Mouse (Mus musculus): ENCODE data around the gene Cabp1. TPM values are rescaled to one million over a fixed set of nuclear protein-coding genes. Genes with fewer than 3 reads are reported as not detected.
"Not testable (repeated sequence)": the region's sequence is repeated elsewhere in the genome, so short reads cannot be mapped to it uniquely, and the experiment has no call there.

Gene Cabp1
- total RNA-seq, 2 experiments from 2014 or later = 0.19 TPM; not detected in 1

DNA sequence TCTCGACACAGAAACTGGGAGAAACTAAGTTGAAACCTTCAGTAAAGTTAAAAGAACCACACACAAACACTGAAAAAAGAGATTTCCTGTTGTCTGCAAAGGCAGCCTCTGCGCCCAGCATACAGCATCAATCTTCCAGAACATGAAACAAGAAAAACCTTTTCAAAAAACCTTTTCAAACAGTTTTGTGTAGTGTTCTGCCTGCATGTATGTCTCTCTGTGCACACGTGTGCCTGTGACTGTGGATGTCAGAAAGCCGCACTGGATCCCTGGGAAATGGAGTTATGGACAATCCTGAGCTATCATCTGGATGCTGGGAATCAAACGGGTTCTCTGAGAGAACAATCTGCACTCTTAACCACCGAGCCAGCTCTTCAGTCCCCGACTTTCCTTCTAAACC lies 37.8 kb downstream of the Cabp1 start:
- ATAC-seq (replicated peaks; ENCODE audit: low FRiP score, poor library complexity, severe bottlenecking) = no peak

DNA sequence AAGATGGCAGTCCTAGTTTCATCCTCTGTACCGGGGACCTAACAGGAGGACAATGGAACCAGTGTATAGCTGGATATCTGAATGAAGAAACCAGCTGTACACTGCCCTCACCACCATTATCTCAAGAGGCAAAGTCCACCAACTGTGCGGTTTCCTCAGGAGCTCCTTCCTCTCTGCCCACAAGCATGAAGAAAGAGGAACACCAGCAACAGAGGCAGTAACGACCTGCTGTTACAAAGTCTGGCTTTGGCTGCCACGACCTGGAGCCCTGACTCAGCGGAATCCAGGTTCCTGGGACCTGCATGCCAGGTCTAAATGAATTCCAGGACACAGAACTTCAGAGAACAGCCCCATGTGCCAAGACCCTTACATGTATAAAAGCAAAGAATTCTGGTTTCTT lies 38.4 kb downstream of the Cabp1 start:
- ATAC-seq (replicated peaks; ENCODE audit: low FRiP score, poor library complexity, severe bottlenecking) = no peak

DNA sequence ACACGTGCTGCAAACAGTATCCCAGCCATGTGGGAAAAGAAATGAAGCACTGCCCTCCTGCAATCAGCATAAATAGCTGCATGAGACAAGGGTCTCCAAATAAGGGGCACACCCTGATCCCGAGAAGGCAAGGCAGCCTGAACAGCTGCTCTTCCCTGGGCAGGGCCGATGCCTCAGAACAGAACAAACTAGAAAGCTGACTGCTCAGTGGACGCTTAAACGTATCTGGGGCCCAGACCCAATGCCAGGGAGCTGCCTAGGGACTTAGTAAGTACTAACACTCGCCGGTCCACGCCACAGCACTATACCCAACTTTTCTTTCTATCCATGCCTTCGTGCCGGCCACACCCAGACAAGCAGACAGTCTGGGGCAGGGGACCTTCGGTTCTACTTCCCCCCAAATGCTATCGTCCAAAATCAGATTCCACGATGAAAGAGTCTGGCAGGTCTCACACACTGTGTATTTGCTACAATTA lies 39.0 kb downstream of the Cabp1 start:
- ATAC-seq (replicated peaks; ENCODE audit: low FRiP score, poor library complexity, severe bottlenecking) = no peak

- no peak for ATAC-seq (replicated peaks; ENCODE audit: low FRiP score, poor library complexity, severe bottlenecking)
Measured at GRCm38 (mm10) chr5:115152132-115152956, 41.8 kb downstream of the Cabp1 start.

DNA sequence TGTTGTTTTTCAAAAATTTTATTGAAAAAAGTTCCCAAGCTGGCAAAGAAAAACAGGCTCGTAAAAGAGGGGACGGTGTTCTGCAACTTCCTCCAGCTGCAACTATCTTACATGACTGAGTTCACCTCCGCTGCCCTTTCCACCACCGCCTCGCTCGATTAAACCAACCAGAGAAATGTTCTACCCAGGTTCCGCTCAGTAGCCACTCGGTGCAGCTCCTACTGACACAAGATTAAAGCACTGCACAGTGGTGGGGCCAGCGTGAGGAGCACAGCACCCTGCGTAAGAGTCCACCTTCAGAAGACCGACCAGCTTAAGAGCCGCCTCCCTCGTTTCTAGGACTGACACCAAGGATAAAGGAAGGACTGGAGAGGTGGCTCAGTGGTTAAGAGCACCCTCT lies 42.7 kb downstream of the Cabp1 start:
- no peak for ATAC-seq (replicated peaks; ENCODE audit: low FRiP score, poor library complexity, severe bottlenecking)

DNA sequence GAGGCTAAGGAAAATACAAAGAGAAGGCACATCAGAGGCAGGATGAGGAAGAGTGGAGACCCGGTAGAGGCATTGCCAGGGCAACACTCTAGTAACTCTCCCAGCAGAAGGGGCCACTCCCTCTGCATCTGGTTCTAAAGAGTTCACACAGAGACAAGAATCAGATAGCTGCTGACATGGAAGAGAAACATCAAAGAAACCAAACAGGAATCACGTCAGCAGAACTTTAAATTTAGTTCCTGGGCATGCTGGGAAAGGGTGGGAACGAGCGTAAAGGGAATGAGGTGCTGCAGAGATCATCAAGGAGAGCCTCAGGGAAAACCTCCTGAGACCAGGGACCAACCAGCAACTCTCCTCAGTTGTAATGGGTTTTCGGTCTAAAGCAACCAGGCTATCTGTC lies 43.2 kb downstream of the Cabp1 start:
- ATAC-seq (replicated peaks; ENCODE audit: low FRiP score, poor library complexity, severe bottlenecking) = no peak

GRCm38 (mm10) chr5:115149675-115150459 lies 44.3 kb downstream of the Cabp1 start:
- ATAC-seq (replicated peaks; ENCODE audit: low FRiP score, poor library complexity, severe bottlenecking) = no peak

GRCm38 (mm10) chr5:115148872-115149271 lies 45.3 kb downstream of the Cabp1 start:
- not testable (repeated sequence) for ATAC-seq (replicated peaks; ENCODE audit: low FRiP score, poor library complexity, severe bottlenecking)

- ATAC-seq (replicated peaks; ENCODE audit: low FRiP score, poor library complexity, severe bottlenecking) = no peak
Measured at GRCm38 (mm10) chr5:115148378-115148777, 45.8 kb downstream of the Cabp1 start.

GRCm38 (mm10) chr5:115147388-115147787 lies 46.8 kb downstream of the Cabp1 start:
- ATAC-seq (replicated peaks; ENCODE audit: low FRiP score, poor library complexity, severe bottlenecking) = no peak

- ATAC-seq (replicated peaks; ENCODE audit: low FRiP score, poor library complexity, severe bottlenecking) = no peak
Measured at GRCm38 (mm10) chr5:115146747-115147130, 47.4 kb downstream of the Cabp1 start.

DNA sequence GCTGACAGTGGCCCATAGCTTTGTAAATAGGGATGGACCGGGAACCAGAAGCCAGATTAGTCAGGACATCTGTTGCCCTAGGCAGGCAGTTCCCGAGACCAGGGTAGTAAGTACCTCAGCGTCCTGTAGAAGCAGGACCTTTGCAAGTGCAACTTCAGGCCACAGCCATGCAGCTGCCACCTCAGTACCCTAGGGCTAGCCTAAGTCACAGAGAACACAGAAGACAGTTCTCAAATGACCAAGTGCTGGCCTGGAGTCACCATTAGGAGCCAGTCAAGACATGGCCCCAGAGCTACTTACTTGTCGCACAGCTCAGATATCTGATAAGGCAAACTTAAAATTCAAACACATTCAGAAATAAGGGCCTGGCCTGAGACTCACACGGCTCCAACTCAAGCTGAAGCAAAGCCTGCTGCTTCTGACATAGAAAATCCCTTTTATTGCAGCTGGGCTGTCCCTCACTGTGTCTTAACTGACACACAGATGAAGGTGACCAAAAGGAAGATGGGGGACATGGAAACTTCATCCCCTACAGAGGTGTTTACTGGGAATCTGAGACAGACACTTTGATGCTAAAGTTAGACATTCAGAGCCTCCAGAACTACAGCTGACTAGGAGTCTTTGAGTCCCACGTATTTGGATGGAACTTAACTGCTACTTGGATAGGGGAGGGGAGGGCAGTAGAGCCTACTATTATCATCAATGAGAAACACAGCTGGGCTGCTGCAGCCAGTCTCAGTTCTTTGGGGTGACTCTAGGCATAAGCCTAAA lies 48.0 kb downstream of the Cabp1 start:
- ATAC-seq (replicated peaks; ENCODE audit: low FRiP score, poor library complexity, severe bottlenecking) = no peak

GRCm38 (mm10) chr5:115145253-115145968 lies 48.8 kb downstream of the Cabp1 start:
- no peak for ATAC-seq (replicated peaks; ENCODE audit: low FRiP score, poor library complexity, severe bottlenecking)

DNA sequence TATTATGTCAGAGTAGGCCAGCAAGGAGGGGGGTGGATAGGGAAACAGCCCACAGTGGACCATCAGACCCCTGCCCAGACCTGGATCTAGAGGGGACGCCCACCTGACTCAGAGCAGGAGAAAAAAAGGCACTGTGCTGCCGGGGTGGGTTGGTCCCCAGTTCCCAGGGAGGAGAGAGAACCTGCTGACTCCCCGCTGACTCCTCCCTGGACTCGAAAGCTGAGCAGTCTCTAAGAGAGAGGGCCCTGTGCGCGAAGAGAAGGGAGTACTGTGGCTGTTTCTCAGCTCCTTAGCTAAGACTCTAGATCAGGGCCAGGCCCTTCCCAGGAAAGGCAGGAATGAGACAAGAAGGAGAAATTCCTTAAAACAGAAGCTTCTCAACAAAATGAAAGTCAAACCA lies 49.7 kb downstream of the Cabp1 start:
- no peak for ATAC-seq (replicated peaks; ENCODE audit: low FRiP score, poor library complexity, severe bottlenecking)

- ATAC-seq (replicated peaks; ENCODE audit: low FRiP score, poor library complexity, severe bottlenecking) = no peak
Measured at GRCm38 (mm10) chr5:115143552-115143951, 50.6 kb downstream of the Cabp1 start.

- no peak for ATAC-seq (replicated peaks; ENCODE audit: low FRiP score, poor library complexity, severe bottlenecking)
Measured at GRCm38 (mm10) chr5:115142166-115142697, 51.9 kb downstream of the Cabp1 start.

- ATAC-seq (replicated peaks; ENCODE audit: low FRiP score, poor library complexity, severe bottlenecking) = no peak
Measured at GRCm38 (mm10) chr5:115140726-115141125, 53.5 kb downstream of the Cabp1 start.

GRCm38 (mm10) chr5:115139124-115139523 lies 55.1 kb downstream of the Cabp1 start:
- no peak for ATAC-seq (replicated peaks; ENCODE audit: low FRiP score, poor library complexity, severe bottlenecking)

Measured in erythroblast, adult 5-6 weeks (primary cell).